ENCODE assay signal across 8 mouse cellular contexts in genomic region chr3:89688694-89689581, GRCm38 (mm10). TPM values are rescaled to one million over a fixed set of nuclear protein-coding genes. Genes with fewer than 3 reads are reported as not detected.
DNase-seq lines count a peak whose midpoint lies in the region; ATAC-seq and TF ChIP-seq lines count a peak whose summit lies in the region.

No protein-coding gene starts in this region.

- WGBS in forebrain, embryonic 12.5 days = 3% methylated on average over 25 of the region's 25 CpGs
- WGBS in heart, postnatal 0 days = 6% methylated on average over 25 of the region's 25 CpGs
- 4% methylated on average over 25 of the region's 25 CpGs for WGBS in liver, embryonic 14.5 days (ENCODE audit: insufficient replicate concordance)
- 4% methylated on average over 25 of the region's 25 CpGs for whole genome bisulfite sequencing in neural tube, embryonic 13.5 days

- 0 out of 2 replicates have a peak, but pooled peaks cover 3% of the 10 kb centered on the region for H3K9me3 ChIP-seq in forebrain, embryonic 12.5 days
- no peaks in the 10 kb centered on the region for H3K9me3 ChIP-seq in heart, postnatal 0 days (replicated peaks; ENCODE audit: control insufficient read depth, low read length)
- no peaks in the 10 kb centered on the region for H3K9me3 ChIP-seq in liver, embryonic 14.5 days (ENCODE audit: control insufficient read depth, low read length)
- peaks cover 4% of the 10 kb centered on the region for H3K9me3 ChIP-seq in neural tube, embryonic 13.5 days

- TF ChIP-seq CTCF in heart, postnatal 0 days (IDR thresholded peaks at IDR 0.05; ENCODE audit: low read depth) = peak; percentile 99
- peak; percentile 93 for TF ChIP-seq CTCF in liver, embryonic 14.5 days (IDR thresholded peaks at IDR 0.05; ENCODE audit: low read depth)

- peak overlapping the region; percentile 72 for H3K9ac ChIP-seq in forebrain, embryonic 12.5 days
- no peak overlapping the region for H3K9ac ChIP-seq in heart, postnatal 0 days (replicated peaks; ENCODE audit: low read depth, low read length)
- H3K9ac ChIP-seq in liver, embryonic 14.5 days (replicated peaks) = no peak overlapping the region
- peak overlapping the region; percentile 77 for H3K9ac ChIP-seq in neural tube, embryonic 13.5 days

- ATAC-seq in forebrain, embryonic 12.5 days (ENCODE audit: low FRiP score) = peak; percentile 92
- peak; percentile 77 for ATAC-seq in heart, postnatal 0 days (ENCODE audit: insufficient read depth, low read depth)
- ATAC-seq in liver, embryonic 14.5 days (ENCODE audit: insufficient read depth) = no peak
- peak; percentile 92 for ATAC-seq in neural tube, embryonic 13.5 days (ENCODE audit: low read depth)

- no peaks in the 10 kb centered on the region for H3K36me3 ChIP-seq in forebrain, embryonic 12.5 days (replicated peaks)
- H3K36me3 ChIP-seq in heart, postnatal 0 days (replicated peaks; ENCODE audit: control insufficient read depth, insufficient read depth, low read length) = no peaks in the 10 kb centered on the region
- no peaks in the 10 kb centered on the region for H3K36me3 ChIP-seq in liver, embryonic 14.5 days (replicated peaks; ENCODE audit: control insufficient read depth, insufficient read depth, low read depth)
- no peaks in the 10 kb centered on the region for H3K36me3 ChIP-seq in neural tube, embryonic 13.5 days

- no peaks in the 10 kb centered on the region for H3K27me3 ChIP-seq in forebrain, embryonic 12.5 days
- H3K27me3 ChIP-seq in heart, postnatal 0 days (ENCODE audit: control insufficient read depth, insufficient read depth, low read length) = peaks cover 17% of the 10 kb centered on the region; the same call in 1 of the 2 replicates
- no peaks in the 10 kb centered on the region; the same call in 1 of the 2 replicates for H3K27me3 ChIP-seq in liver, embryonic 14.5 days (ENCODE audit: control insufficient read depth, insufficient read depth, low read length)
- peaks cover 15% of the 10 kb centered on the region; the same call in 1 of the 2 replicates for H3K27me3 ChIP-seq in neural tube, embryonic 13.5 days

- H3K4me3 ChIP-seq in forebrain, embryonic 12.5 days (replicated peaks) = peak overlapping the region; percentile 50
- H3K4me3 ChIP-seq in heart, postnatal 0 days (ENCODE audit: low read depth, low read length) = peak overlapping the region; percentile 33
- no peak overlapping the region for H3K4me3 ChIP-seq in liver, embryonic 14.5 days (ENCODE audit: insufficient read depth in 1 of 2, low read depth in 2 of 2, low read length in 2 of 2)
- peak overlapping the region; percentile 45 for H3K4me3 ChIP-seq in neural tube, embryonic 13.5 days

- H3K4me1 ChIP-seq in forebrain, embryonic 12.5 days = peaks cover 16% of the 10 kb centered on the region
- no peaks in the 10 kb centered on the region for H3K4me1 ChIP-seq in heart, postnatal 0 days (ENCODE audit: control insufficient read depth, insufficient read depth)
- H3K4me1 ChIP-seq in liver, embryonic 14.5 days (replicated peaks; ENCODE audit: control insufficient read depth in 2 of 2, insufficient read depth in 2 of 2, low read length in 1 of 2) = no peaks in the 10 kb centered on the region
- H3K4me1 ChIP-seq in neural tube, embryonic 13.5 days (replicated peaks) = peaks cover 7% of the 10 kb centered on the region

- TF ChIP-seq EP300 in heart, postnatal 0 days (IDR thresholded peaks at IDR 0.05; ENCODE audit: low read depth) = no peak
- no peak for TF ChIP-seq EP300 in liver, embryonic 14.5 days (IDR thresholded peaks at IDR 0.05; ENCODE audit: low read depth)

- DNase-seq in CD4-positive, CD25-positive, alpha-beta regulatory T cell, adult 2 months (ENCODE audit: low read depth, low spot score) = peak; percentile 85
- peak; percentile 59 for DNase-seq in c-Kit-positive CD71-negative TER-119-negative erythroid progenitor cells, embryonic 14.5 days (ENCODE audit: low read depth)
- peak; percentile 80 for DNase-seq in heart, postnatal 0 days (ENCODE audit: low spot score)
- DNase-seq in kidney, postnatal 36 days = peak; percentile 74 to 93
- DNase-seq in liver, embryonic 14.5 days (ENCODE audit: low read depth in 3 of 3, low spot score in 3 of 3) = peak; percentile 11 to 23 (median 20)
- DNase-seq in telencephalon, adult 2 months (ENCODE audit: low read depth, low spot score) = peak; percentile 70

- H3K27ac ChIP-seq in forebrain, embryonic 12.5 days = peak overlapping the region; percentile 89
- H3K27ac ChIP-seq in heart, postnatal 0 days (ENCODE audit: low read depth) = no peak overlapping the region
- H3K27ac ChIP-seq in liver, embryonic 14.5 days = no peak overlapping the region
- peak overlapping the region; percentile 72 for H3K27ac ChIP-seq in neural tube, embryonic 13.5 days (replicated peaks)

- peak overlapping the region; percentile 65 for H3K4me2 ChIP-seq in forebrain, embryonic 12.5 days
- H3K4me2 ChIP-seq in heart, postnatal 0 days (ENCODE audit: low read depth, low read length) = peak overlapping the region; percentile 59
- peak overlapping the region; percentile 41 for H3K4me2 ChIP-seq in liver, embryonic 14.5 days (ENCODE audit: low read depth)
- H3K4me2 ChIP-seq in neural tube, embryonic 13.5 days = peak overlapping the region; percentile 58

RNA-seq across cellular contexts. Expression of gene Adar, which starts 25.9 kb away (rescaled TPM):
- 22.1 and 28.5 TPM in 2 replicates for polyA plus RNA-seq in forebrain, embryonic 12.5 days (2016; fragmentation: Nextera tagmentation; extraction: Ambion mirVana)
- 19.2 and 36.7 TPM in 2 replicates for total RNA-seq in heart, postnatal 0 days (2014; rRNA removed; ENCODE audit: low replicate concordance)
- 3.8 and 4.4 TPM in 2 replicates for polyA plus RNA-seq in heart, postnatal 0 days (2015; fragmentation: Nextera tagmentation; extraction: Ambion mirVana)
- 5.8 and 7.9 TPM in 2 replicates for polyA plus RNA-seq in liver, embryonic 14.5 days (2012; rRNA removed)
- polyA plus RNA-seq in liver, embryonic 14.5 days (2014; fragmentation: Nextera tagmentation; extraction: Ambion mirVana) = 6.4 and 6.5 TPM in 2 replicates
- polyA plus RNA-seq in neural tube, embryonic 13.5 days (2015; fragmentation: Nextera tagmentation; extraction: Ambion mirVana) = 18.4 and 20.2 TPM in 2 replicates

Comparison
In these comparisons a context has a peak if more than half of its experiments do, and no peak if none do; other contexts are left out.
1. DNase-seq: peak in every context shown above with its lines; median percentile 85 in CD4-positive, CD25-positive, alpha-beta regulatory T cell, adult 2 months; 84 in kidney, postnatal 36 days; 80 in heart, postnatal 0 days; 70 in telencephalon, adult 2 months; 59 in c-Kit-positive CD71-negative TER-119-negative erythroid progenitor cells, embryonic 14.5 days; 20 in liver, embryonic 14.5 days.
2. H3K27ac ChIP-seq: peak in forebrain, embryonic 12.5 days (single experiment) and neural tube, embryonic 13.5 days (single experiment); none in heart, postnatal 0 days (single experiment) and liver, embryonic 14.5 days (single experiment).
3. H3K4me3 ChIP-seq: peak in forebrain, embryonic 12.5 days (single experiment), heart, postnatal 0 days (single experiment) and neural tube, embryonic 13.5 days (single experiment); none in liver, embryonic 14.5 days (0 of 2).
4. H3K9ac ChIP-seq: peak in forebrain, embryonic 12.5 days (single experiment) and neural tube, embryonic 13.5 days (single experiment); none in heart, postnatal 0 days (single experiment) and liver, embryonic 14.5 days (single experiment).
5. Peak in every context shown above with its lines, with median percentiles within 50 percentile points of each other: H3K4me2 ChIP-seq.